Mouse (Mus musculus) ES-E14 (cell line): ENCODE data around the gene Dpf3.

Experiments used
- CHD2 ChIP-seq: IDR thresholded peaks from 2 replicates; pipeline ENCODE4 v1.6.1; 2014; ENCODE audit warnings: mild to moderate bottlenecking, low read depth, low read length, inconsistent platforms
- HCFC1 ChIP-seq: IDR thresholded peaks from 2 replicates; pipeline ENCODE4 v1.6.1; 2012; ENCODE audit warnings: low read length, inconsistent platforms, borderline replicate concordance; ENCODE audit not compliant: insufficient read depth
- MAFK ChIP-seq: IDR thresholded peaks from 2 replicates; pipeline ENCODE4 v1.6.1; 2014; ENCODE audit warnings: mild to moderate bottlenecking, low read depth, low read length, inconsistent platforms; ENCODE audit not compliant: insufficient read depth
- ZC3H11A ChIP-seq: IDR thresholded peaks from 2 replicates; pipeline ENCODE4 v1.6.1; 2012; ENCODE audit warnings: low read depth, mild to moderate bottlenecking, inconsistent platforms, low read length, borderline replicate concordance
- ZNF384 ChIP-seq: IDR thresholded peaks from 2 replicates; pipeline ENCODE4 v1.6.1; 2012; ENCODE audit warnings: low read depth, low read length, inconsistent platforms

DNA sequence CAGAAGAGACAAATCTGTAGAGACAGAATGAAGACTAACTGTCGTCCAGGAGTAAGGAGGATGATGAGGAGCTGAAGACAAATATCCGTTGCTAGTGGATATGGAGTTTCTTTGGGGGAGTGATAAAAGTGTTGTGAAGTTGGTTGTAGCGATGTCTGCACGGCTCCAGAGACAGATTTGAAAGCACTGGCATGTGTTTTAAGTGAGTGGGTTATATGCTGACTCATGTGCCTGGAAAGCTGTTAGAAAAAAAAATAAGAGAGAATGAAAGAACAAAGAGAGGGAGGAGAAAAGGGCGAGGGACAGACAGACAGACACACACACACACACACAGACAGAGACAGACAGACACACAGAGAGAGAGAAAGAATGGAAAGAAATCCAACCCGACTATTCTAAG, 319.2 kb downstream of the Dpf3 start:
- TF ChIP-seq ZC3H11A (no peak), HCFC1 (no peak), ZNF384 (no peak), MAFK (no peak), CHD2 (no peak)
